Mouse (Mus musculus): Measurements from ENCODE around the gene Ssmem1. TPM values are rescaled to one million over a fixed set of nuclear protein-coding genes. Genes with fewer than 3 reads are reported as not detected.

Ssmem1 gene
- total RNA-seq, 1 experiment from 2014 or later, result not detected

- ATAC-seq (replicated peaks in 1 of 2; ENCODE audit: insufficient read depth in 1 of 2, low FRiP score in 2 of 2, low TSS enrichment in 1 of 2, low read depth in 1 of 2, poor library complexity in 2 of 2, severe bottlenecking in 2 of 2), result no peak
Observed at GRCm38 (mm10) chr6:30510291-30510690, 642 bp downstream of the Ssmem1 start.

- no peak for ATAC-seq (replicated peaks in 1 of 2; ENCODE audit: insufficient read depth in 1 of 2, low FRiP score in 2 of 2, low TSS enrichment in 1 of 2, low read depth in 1 of 2, poor library complexity in 2 of 2, severe bottlenecking in 2 of 2)
Observed at GRCm38 (mm10) chr6:30514242-30514641, 4.6 kb downstream of the Ssmem1 start.

- peak; percentile 21 to 37; a peak in 1 of 4 replicates for ATAC-seq (replicated peaks in 1 of 2; ENCODE audit: insufficient read depth in 1 of 2, low FRiP score in 2 of 2, low TSS enrichment in 1 of 2, low read depth in 1 of 2, poor library complexity in 2 of 2, severe bottlenecking in 2 of 2)
Observed at GRCm38 (mm10) chr6:30520400-30520799, 10.8 kb downstream of the Ssmem1 start.

GRCm38 (mm10) chr6:30525456-30526332 is 16.0 kb downstream of the Ssmem1 start:
- ATAC-seq (replicated peaks in 1 of 2; ENCODE audit: insufficient read depth in 1 of 2, low FRiP score in 2 of 2, low TSS enrichment in 1 of 2, low read depth in 1 of 2, poor library complexity in 2 of 2, severe bottlenecking in 2 of 2), result no peak

- 0 out of 4 replicates have a peak, but pooled peaks have one; percentile 12 to 42 for ATAC-seq (replicated peaks in 1 of 2; ENCODE audit: insufficient read depth in 1 of 2, low FRiP score in 2 of 2, low TSS enrichment in 1 of 2, low read depth in 1 of 2, poor library complexity in 2 of 2, severe bottlenecking in 2 of 2)
Observed at GRCm38 (mm10) chr6:30526586-30527515, 17.2 kb downstream of the Ssmem1 start.

GRCm38 (mm10) chr6:30528800-30529199 is 19.2 kb downstream of the Ssmem1 start:
- ATAC-seq (replicated peaks in 1 of 2; ENCODE audit: insufficient read depth in 1 of 2, low FRiP score in 2 of 2, low TSS enrichment in 1 of 2, low read depth in 1 of 2, poor library complexity in 2 of 2, severe bottlenecking in 2 of 2), result no peak

GRCm38 (mm10) chr6:30535340-30535739 is 25.7 kb downstream of the Ssmem1 start:
- peak in 1 of 2 experiments; percentile 53; a peak in 1 of 4 replicates for ATAC-seq (replicated peaks in 1 of 2; ENCODE audit: insufficient read depth in 1 of 2, low FRiP score in 2 of 2, low TSS enrichment in 1 of 2, low read depth in 1 of 2, poor library complexity in 2 of 2, severe bottlenecking in 2 of 2)

GRCm38 (mm10) chr6:30538240-30538639 is 28.6 kb downstream of the Ssmem1 start:
- no peak for ATAC-seq (replicated peaks in 1 of 2; ENCODE audit: insufficient read depth in 1 of 2, low FRiP score in 2 of 2, low TSS enrichment in 1 of 2, low read depth in 1 of 2, poor library complexity in 2 of 2, severe bottlenecking in 2 of 2)

- ATAC-seq (replicated peaks in 1 of 2; ENCODE audit: insufficient read depth in 1 of 2, low FRiP score in 2 of 2, low TSS enrichment in 1 of 2, low read depth in 1 of 2, poor library complexity in 2 of 2, severe bottlenecking in 2 of 2), result no peak
Observed at GRCm38 (mm10) chr6:30538800-30539199, 29.2 kb downstream of the Ssmem1 start.

GRCm38 (mm10) chr6:30541009-30541799 is 31.6 kb downstream of the Ssmem1 start, which contains the start of gene Cpa2:
Gene Cpa2 (plus strand): TSS chr6:30541582.
- ATAC-seq (replicated peaks in 1 of 2; ENCODE audit: insufficient read depth in 1 of 2, low FRiP score in 2 of 2, low TSS enrichment in 1 of 2, low read depth in 1 of 2, poor library complexity in 2 of 2, severe bottlenecking in 2 of 2), result no peak

- no peak for ATAC-seq (replicated peaks in 1 of 2; ENCODE audit: insufficient read depth in 1 of 2, low FRiP score in 2 of 2, low TSS enrichment in 1 of 2, low read depth in 1 of 2, poor library complexity in 2 of 2, severe bottlenecking in 2 of 2)
Observed at GRCm38 (mm10) chr6:30542277-30542676, 32.6 kb downstream of the Ssmem1 start.

GRCm38 (mm10) chr6:30543077-30543476 is 33.4 kb downstream of the Ssmem1 start:
- ATAC-seq (replicated peaks in 1 of 2; ENCODE audit: insufficient read depth in 1 of 2, low FRiP score in 2 of 2, low TSS enrichment in 1 of 2, low read depth in 1 of 2, poor library complexity in 2 of 2, severe bottlenecking in 2 of 2), result no peak

- ATAC-seq (replicated peaks in 1 of 2; ENCODE audit: insufficient read depth in 1 of 2, low FRiP score in 2 of 2, low TSS enrichment in 1 of 2, low read depth in 1 of 2, poor library complexity in 2 of 2, severe bottlenecking in 2 of 2), result no peak
Observed at GRCm38 (mm10) chr6:30543851-30544250, 34.2 kb downstream of the Ssmem1 start.

- ATAC-seq (replicated peaks in 1 of 2; ENCODE audit: insufficient read depth in 1 of 2, low FRiP score in 2 of 2, low TSS enrichment in 1 of 2, low read depth in 1 of 2, poor library complexity in 2 of 2, severe bottlenecking in 2 of 2), result no peak
Observed at GRCm38 (mm10) chr6:30545689-30546088, 36.0 kb downstream of the Ssmem1 start.

GRCm38 (mm10) chr6:30546571-30547273 is 37.1 kb downstream of the Ssmem1 start:
- ATAC-seq (replicated peaks in 1 of 2; ENCODE audit: insufficient read depth in 1 of 2, low FRiP score in 2 of 2, low TSS enrichment in 1 of 2, low read depth in 1 of 2, poor library complexity in 2 of 2, severe bottlenecking in 2 of 2), result peak; percentile 78 to 83

- ATAC-seq (replicated peaks in 1 of 2; ENCODE audit: insufficient read depth in 1 of 2, low FRiP score in 2 of 2, low TSS enrichment in 1 of 2, low read depth in 1 of 2, poor library complexity in 2 of 2, severe bottlenecking in 2 of 2), result no peak
Observed at GRCm38 (mm10) chr6:30547274-30547645, 37.6 kb downstream of the Ssmem1 start.

Data from hematopoietic stem cell, adult 5-6 weeks (primary cell).